Mouse (Mus musculus): ENCODE results near the gene Fam50a. TPM values are rescaled to one million over a fixed set of nuclear protein-coding genes. Genes with fewer than 3 reads are reported as not detected.
"Not testable (repeated sequence)": the region's sequence is repeated elsewhere in the genome, so short reads cannot be mapped to it uniquely, and the experiment has no call there.

The Fam50a gene
- polyA plus RNA-seq, 1 experiment: 41.0 TPM

DNA sequence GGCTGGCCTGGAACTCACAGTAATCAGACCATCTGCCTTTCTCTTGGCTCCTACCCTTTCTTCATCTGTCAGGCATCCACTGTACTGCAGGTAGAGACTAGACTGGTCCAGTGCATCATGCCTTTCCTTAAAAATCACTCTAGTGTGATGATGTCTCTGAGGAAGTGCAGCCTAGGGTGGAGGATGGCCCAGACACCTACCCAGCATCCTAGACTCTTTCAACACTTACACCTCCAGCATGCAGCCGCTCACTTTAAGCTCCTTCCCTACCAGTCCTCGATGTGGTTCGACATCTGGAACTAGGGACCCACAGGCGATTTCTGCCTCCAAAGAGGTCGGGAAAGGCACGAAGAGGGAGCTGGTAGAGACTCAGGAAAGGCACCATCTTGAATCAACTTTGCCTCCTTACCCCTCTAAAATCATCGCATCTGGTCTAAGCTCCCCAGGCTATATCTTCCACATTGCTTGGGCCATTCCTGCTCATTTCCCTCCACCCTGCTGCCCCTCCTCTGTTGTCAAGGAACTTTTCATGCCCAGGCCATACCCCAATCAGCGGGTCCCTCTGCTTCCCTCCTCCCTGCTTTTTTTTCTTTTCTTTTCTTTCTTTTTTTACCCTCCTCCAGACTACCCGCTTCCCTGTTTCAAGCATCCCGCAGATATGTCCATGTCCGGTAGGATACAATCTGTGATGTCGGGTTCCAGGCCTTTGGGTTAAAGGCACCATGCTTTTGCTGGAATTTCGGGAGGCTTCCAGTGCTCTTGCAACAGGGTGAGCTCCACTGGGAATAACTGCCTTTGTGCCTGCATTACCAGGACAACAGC lies 40.0 kb downstream of the Fam50a start:
- TF ChIP-seq POLR2A (IDR thresholded peaks at IDR 0.05; ENCODE audit: borderline replicate concordance, extremely low read depth, insufficient read depth, insufficient read length, poor library complexity, severe bottlenecking) (no peak), CTCF (IDR thresholded peaks at IDR 0.05; ENCODE audit: borderline replicate concordance, extremely low read depth, insufficient read depth, insufficient read length) (no peak)
- peak; percentile 15 for DNase-seq (ENCODE audit: low read depth)

DNA sequence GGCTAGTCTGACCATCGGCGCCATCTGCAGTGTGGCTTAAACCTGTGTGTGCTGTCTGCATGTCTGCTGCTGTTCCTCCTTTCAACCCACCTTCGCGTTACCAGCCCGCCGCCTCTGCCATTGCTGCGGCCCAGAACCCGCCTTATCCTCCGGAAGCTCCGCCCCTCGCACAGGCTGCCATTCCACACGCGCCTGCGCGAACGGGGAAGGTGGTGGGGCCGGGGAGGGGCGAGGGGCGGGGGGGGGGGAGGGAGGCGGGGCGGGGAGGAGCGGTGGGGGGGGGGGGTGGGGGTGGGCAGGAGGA lies 40.6 kb downstream of the Fam50a start, which contains the start of gene Lage3:
Gene Lage3, minus strand, starts transcription at position 152 of the 304 bp plus-strand sequence.
- no peak for TF ChIP-seq CTCF (IDR thresholded peaks at IDR 0.05; ENCODE audit: borderline replicate concordance, extremely low read depth, insufficient read depth, insufficient read length)
- peak; percentile 49; the same call in 1 of the 2 replicates for TF ChIP-seq POLR2A (IDR thresholded peaks at IDR 0.05; ENCODE audit: borderline replicate concordance, extremely low read depth, insufficient read depth, insufficient read length, poor library complexity, severe bottlenecking)
- DNase-seq (ENCODE audit: low read depth): peak; percentile 87

DNA sequence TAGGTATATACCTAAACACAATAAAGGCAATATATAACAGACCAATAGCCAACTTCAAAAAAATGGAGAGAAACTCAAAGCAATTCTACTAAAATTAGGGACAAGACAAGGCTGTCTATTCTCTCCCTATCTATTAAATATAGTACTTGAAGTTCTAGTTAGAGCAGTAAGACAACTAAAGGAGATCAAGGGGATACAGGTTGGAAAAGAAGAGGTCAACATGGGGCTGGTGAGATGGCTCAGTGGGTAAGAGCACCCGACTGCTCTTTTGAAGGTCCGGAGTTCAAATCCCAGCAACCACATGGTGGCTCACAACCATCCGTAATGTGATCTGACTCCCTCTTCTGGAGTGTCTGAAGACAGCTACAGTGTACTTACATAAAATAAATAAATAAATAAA lies 44.2 kb downstream of the Fam50a start:
- DNase-seq (ENCODE audit: low read depth): not testable (repeated sequence)

DNA sequence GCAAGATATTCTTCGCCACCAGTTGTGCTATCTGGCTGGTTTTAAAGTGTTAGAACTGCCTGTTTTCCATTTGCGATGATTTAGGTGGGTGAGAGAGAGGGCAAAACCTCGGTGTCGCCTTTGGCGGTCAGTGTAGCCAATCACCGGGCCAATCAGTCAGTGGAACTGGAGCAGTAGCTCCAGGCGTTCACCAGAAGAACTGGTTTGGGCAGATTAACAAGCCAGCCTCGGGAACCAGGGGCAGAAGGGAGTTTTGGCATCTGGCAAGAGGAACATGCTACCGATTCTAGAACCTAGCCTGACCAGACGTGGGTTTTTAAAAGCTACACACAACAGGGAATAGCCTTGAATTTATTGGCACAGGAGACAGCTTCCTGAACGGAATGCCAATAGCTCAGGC lies 46.3 kb downstream of the Fam50a start:
- no peak for DNase-seq (ENCODE audit: low read depth)
- TF ChIP-seq CTCF (IDR thresholded peaks at IDR 0.05; ENCODE audit: borderline replicate concordance, extremely low read depth, insufficient read depth, insufficient read length) (no peak), POLR2A (IDR thresholded peaks at IDR 0.05; ENCODE audit: borderline replicate concordance, extremely low read depth, insufficient read depth, insufficient read length, poor library complexity, severe bottlenecking) (no peak)

DNA sequence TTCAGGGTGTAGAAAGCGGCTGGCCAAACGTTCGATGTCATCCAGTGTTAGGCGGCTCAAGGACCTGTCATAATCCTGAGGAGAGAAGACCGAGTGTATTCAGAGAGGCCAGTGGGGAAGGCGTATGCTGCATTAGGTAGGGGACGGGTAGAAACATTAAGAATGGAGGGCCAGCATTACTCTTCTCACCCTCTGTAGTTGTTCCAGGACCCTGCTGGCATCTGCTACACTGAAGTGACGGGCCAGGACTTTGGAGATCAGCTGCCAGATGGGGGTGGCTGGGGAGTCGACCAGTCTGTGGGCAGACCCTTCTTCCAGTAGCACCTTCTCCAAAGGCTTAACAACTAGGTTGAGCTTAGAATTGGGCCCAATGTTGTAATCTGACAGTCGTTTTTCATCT lies 54.7 kb downstream of the Fam50a start:
- no peak for DNase-seq (ENCODE audit: low read depth)
- TF ChIP-seq CTCF (IDR thresholded peaks at IDR 0.05; ENCODE audit: borderline replicate concordance, extremely low read depth, insufficient read depth, insufficient read length): no peak
- no peak for TF ChIP-seq POLR2A (IDR thresholded peaks at IDR 0.05; ENCODE audit: borderline replicate concordance, extremely low read depth, insufficient read depth, insufficient read length, poor library complexity, severe bottlenecking)

DNA sequence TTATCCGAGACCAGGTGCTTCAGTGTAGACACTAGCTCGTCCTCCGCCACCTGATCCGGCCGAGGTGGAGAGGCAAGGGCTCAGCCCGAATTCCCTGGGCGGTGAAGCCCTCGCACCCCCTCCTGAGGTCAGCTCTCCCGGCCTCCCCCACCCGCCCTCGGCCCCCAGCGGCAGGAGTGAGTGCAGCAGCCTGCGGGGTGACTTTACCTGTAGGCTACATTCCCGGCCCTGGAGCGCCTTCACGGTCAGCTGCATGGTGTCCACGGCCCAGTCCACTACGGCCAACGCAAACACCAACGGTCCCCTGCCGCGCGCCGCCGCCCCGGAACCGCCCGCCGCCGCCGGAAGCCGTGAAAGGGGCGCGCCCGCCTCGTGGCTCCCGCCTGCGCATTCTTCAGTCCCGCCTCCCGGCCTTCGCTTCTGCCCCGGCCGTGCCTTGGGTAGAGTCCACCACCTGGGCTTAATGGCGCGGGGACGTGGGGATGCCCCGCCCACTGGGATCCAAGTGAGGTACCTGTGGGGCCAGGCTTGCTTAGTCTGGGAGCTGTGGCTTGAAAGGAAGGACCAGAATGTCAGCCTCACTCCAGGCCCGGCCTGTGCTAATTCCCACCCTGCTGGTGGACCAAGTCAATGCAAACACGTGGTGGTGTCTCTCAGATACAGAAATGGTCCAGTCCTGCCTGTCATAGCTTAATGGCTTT lies 55.5 kb downstream of the Fam50a start:
- peak; percentile 72 for DNase-seq (ENCODE audit: low read depth)
- peak; percentile 20; the same call in 1 of the 2 replicates for TF ChIP-seq CTCF (IDR thresholded peaks at IDR 0.05; ENCODE audit: borderline replicate concordance, extremely low read depth, insufficient read depth, insufficient read length)
- TF ChIP-seq POLR2A (IDR thresholded peaks at IDR 0.05; ENCODE audit: borderline replicate concordance, extremely low read depth, insufficient read depth, insufficient read length, poor library complexity, severe bottlenecking): peak; percentile 39; the same call in 1 of the 2 replicates

Other genes with a start within 250 kb of the Fam50a start
- not detected in 2 replicates for gene Opn1mw, start 185.6 kb upstream of the Fam50a start, polyA plus RNA-seq (2012; rRNA removed)
- 25.4 and 38.9 TPM in 2 replicates for gene Mecp2, start 177.7 kb upstream of the Fam50a start, polyA plus RNA-seq (2012; rRNA removed)
- gene Tex28, start 145.2 kb upstream of the Fam50a start, polyA plus RNA-seq (2012; rRNA removed): not detected in 2 replicates
- not detected in 2 replicates for gene Tktl1, start 135.8 kb upstream of the Fam50a start, polyA plus RNA-seq (2012; rRNA removed)
- 372 and 441 TPM in 2 replicates for gene Flna, start 63.2 kb upstream of the Fam50a start, polyA plus RNA-seq (2012; rRNA removed)
- 84.6 and 102 TPM in 2 replicates for gene Emd, start 58.3 kb upstream of the Fam50a start, polyA plus RNA-seq (2012; rRNA removed)
- gene Rpl10, start 42.2 kb upstream of the Fam50a start, polyA plus RNA-seq (2012; rRNA removed): 1,601 and 1,926 TPM in 2 replicates
- gene Taz, start 31.1 kb upstream of the Fam50a start, polyA plus RNA-seq (2012; rRNA removed): 76.5 and 110 TPM in 2 replicates
- gene Dnase1l1, start 30.7 kb upstream of the Fam50a start, polyA plus RNA-seq (2012; rRNA removed): 3.0 and 4.0 TPM in 2 replicates
- gene Atp6ap1, start 15.9 kb upstream of the Fam50a start, polyA plus RNA-seq (2012; rRNA removed): 313 and 338 TPM in 2 replicates
- gene Gdi1, start 8.0 kb upstream of the Fam50a start, polyA plus RNA-seq (2012; rRNA removed): 1,152 and 1,204 TPM in 2 replicates
- 297 and 349 TPM in 2 replicates for gene Plxna3, start 16.0 kb downstream of the Fam50a start, polyA plus RNA-seq (2012; rRNA removed)
- gene Lage3, start 40.6 kb downstream of the Fam50a start, polyA plus RNA-seq (2012; rRNA removed): 63.0 and 107 TPM in 2 replicates
- gene Ubl4a, start 60.2 kb downstream of the Fam50a start, polyA plus RNA-seq (2012; rRNA removed): 52.8 and 63.4 TPM in 2 replicates
- gene Slc10a3, start 60.3 kb downstream of the Fam50a start, polyA plus RNA-seq (2012; rRNA removed): 6.1 and 7.7 TPM in 2 replicates
- 35.3 and 47.8 TPM in 2 replicates for gene Fam3a, start 80.2 kb downstream of the Fam50a start, polyA plus RNA-seq (2012; rRNA removed)
- gene Ikbkg, start 80.3 kb downstream of the Fam50a start, polyA plus RNA-seq (2012; rRNA removed): 15.1 and 16.0 TPM in 2 replicates
- gene G6pdx, start 116.2 kb downstream of the Fam50a start, polyA plus RNA-seq (2012; rRNA removed): 50.5 and 53.4 TPM in 2 replicates
- gene Gm6880, start 168.4 kb downstream of the Fam50a start, polyA plus RNA-seq (2012; rRNA removed): 0.18 TPM in 1 of 2 replicates, not detected in the other

Measured in brain, embryonic 14.5 days (tissue).